Mouse (Mus musculus) CD4-positive, CD25-positive, alpha-beta regulatory T cell, adult 9 weeks (primary cell): ENCODE results near the gene Abcb9. TPM values are rescaled to one million over a fixed set of nuclear protein-coding genes. Genes with fewer than 3 reads are reported as not detected.

Experiments used
- polyA plus RNA-seq: library from polyadenylated mRNA; unstranded; fragments of 100-300 nt; shearing (Covaris generic); gene quantifications from one replicate; pipeline ENCODE4 v1.2.1, GENCODE M21; 2017

The Abcb9 gene
- 57.8 TPM for polyA plus RNA-seq

DNA sequence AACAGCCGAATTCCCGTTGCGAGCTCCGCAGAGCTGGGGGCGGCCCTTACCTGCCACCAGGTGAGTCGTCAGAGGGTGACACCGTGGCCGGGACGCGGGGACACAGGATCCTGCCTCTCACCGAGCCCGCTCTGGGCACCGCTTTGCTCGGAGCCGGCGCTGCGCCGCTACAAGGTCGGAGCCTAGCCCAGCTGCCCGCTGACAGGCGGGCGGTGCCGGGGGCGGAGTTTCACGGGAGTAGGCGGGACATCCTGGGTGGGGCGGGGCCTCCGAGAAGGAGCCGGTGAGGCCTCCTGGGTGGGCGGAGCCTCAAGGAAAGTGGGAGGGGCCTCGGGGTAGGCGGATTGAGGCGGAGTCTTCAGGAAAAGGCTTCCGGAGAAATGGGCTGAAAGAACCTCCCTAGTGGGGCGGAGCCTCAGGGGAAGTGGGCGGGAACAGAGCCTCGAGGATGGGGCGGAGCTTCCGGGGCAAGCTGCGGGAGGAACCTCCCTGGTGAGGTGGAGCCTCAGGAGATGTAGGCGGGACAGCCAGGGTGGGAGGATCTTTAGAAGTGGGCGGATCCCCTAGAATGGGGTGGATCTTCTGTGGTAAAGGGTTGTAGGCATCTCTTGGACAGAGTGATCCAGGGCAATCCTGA, at the start of gene Abcb9:
Abcb9 (minus strand) TSS at position 203 of the 637 bp plus-strand sequence.

DNA sequence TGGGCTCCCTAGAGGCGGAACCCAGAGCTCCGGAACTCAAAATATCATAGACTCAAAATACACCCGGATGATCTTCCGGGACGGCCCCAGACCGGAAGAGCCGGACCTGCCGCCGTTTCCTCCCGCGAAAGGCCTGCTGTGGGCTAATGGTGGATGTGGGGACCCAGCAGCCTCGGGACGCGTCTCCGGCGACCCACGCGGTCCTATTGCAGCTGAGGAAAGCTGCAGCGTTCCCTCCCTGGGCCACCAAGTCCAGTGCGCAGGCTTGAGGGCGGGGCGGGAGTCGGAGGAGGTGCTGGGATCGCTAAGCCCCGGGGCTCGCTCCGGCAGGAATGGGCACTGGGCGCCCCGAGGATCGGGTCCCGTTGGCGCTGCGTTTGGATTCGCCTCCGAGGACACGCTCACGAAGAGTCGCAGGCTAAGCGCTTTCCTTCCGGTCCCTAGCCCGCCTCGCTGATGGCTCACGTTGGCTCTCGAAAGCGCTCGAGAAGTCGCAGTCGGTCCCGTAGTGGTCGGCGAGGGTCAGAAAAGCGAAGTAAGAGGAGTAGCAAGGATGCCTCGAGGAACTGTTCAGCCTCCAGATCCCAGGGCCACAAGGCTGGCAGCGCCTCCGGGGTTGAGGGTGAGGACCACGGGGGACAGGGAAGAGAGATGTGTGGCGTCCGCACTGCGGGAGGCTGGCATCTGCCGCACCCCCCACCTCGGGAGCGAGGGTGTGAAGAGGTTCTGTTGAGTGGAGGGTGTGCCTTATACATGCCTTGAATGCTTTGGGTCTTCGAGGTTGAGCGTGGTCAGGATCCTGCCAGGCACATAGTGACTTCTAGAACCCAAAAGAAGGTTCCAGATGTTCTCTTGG, 20.6 kb upstream of the Abcb9 start, which contains the start of gene Arl6ip4:
Arl6ip4 (plus strand) TSS at position 100 of the 856 bp plus-strand sequence.

DNA sequence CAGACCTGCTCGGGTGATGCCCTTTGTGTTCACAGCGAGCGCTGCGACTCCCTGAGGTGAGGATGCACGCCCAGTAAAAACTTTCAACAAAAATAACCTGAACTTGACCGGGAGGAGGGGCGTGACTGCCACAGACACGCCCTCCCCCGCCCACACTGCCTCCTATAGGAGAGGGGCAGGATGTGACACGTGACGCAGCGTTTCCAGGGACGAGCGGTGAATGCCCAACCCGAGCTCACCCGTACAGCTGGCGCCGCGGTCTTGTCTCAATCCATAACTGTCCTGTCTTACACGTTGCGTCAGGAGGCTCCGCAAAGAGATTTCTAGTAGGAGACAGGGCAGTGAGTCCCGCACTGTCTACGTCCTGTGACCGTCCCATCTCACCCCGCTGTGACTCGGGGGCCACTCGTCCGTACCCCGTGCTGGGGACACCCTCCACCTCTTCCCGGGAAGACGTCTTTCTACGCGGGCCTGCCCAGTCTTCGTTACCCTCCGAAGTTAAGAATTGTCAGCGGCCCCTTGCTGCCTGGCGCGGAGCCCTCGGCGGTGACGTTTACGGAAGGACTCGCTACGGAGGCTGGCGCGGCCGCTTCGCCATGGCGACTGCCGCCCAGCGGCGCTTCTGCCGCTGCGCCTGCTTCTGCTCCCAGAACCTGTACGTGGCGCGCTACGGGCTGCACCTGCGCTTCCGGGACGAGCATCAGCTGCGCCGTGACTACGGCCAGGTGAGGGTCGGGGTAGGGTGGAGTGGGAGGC, 16.3 kb upstream of the Abcb9 start, which contains the start of gene Ogfod2:
Ogfod2 (plus strand) TSS at position 556 of the 756 bp plus-strand sequence.

DNA sequence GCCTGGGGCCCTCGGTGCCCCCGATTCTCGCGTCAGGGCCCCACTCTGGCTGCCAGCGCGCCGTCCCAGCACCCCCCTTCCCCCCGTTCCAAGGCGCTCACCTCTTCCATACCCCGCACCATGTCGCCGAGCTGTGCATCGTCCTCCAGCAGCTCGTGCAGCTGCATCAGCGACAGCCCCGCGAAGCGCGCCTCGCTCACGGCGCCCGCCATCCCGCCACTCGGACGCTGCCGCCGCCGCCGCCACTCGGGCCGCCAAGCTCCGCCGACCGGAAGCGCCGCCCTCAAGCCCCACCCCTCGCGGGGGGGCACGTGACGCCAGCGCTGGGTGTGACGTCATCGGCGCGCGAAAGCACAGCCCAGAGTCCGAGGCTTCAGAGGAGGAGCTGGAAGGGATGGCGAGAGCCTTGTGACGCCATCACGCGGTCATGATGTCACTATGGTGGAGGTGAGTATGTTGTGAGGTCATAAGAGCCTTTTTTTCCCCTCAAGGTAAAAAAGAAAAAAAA, 63.5 kb downstream of the Abcb9 start, which contains the start of gene Vps37b:
Vps37b (minus strand) TSS at position 270 of the 508 bp plus-strand sequence.

Other genes starting within 250 kb of the Abcb9 start
- 0.51 TPM for gene Hcar2, start 230.3 kb downstream of the Abcb9 start, polyA plus RNA-seq
- not detected for gene Hcar1, start 215.8 kb downstream of the Abcb9 start, polyA plus RNA-seq
- gene Denr, start 188.6 kb downstream of the Abcb9 start, polyA plus RNA-seq = 105 TPM
- 6.3 TPM for gene Gm43518, start 168.4 kb downstream of the Abcb9 start, polyA plus RNA-seq
- gene Ccdc62, start 165.1 kb downstream of the Abcb9 start, polyA plus RNA-seq = 6.1 TPM
- gene Hip1r, start 122.2 kb downstream of the Abcb9 start, polyA plus RNA-seq = 49.5 TPM
- gene Vps37b, start 63.5 kb downstream of the Abcb9 start, polyA plus RNA-seq = 61.5 TPM
- 26.9 TPM for gene Ogfod2, start 16.5 kb upstream of the Abcb9 start, polyA plus RNA-seq
- gene Arl6ip4, start 20.3 kb upstream of the Abcb9 start, polyA plus RNA-seq = 114 TPM
- 10.2 TPM for gene Pitpnm2, start 154.0 kb upstream of the Abcb9 start, polyA plus RNA-seq
- 26.7 TPM for gene Mphosph9, start 232.2 kb upstream of the Abcb9 start, polyA plus RNA-seq
- gene 2810006K23Rik, start 232.3 kb upstream of the Abcb9 start, polyA plus RNA-seq = 13.4 TPM